Mouse (Mus musculus): Measurements from ENCODE around the gene Eps8l1. TPM values are rescaled to one million over a fixed set of nuclear protein-coding genes. Genes with fewer than 3 reads are reported as not detected.

The Eps8l1 gene
- total and polyA plus RNA-seq, 3 experiments = 4.2 to 8.4 (median 6.0) TPM

DNA sequence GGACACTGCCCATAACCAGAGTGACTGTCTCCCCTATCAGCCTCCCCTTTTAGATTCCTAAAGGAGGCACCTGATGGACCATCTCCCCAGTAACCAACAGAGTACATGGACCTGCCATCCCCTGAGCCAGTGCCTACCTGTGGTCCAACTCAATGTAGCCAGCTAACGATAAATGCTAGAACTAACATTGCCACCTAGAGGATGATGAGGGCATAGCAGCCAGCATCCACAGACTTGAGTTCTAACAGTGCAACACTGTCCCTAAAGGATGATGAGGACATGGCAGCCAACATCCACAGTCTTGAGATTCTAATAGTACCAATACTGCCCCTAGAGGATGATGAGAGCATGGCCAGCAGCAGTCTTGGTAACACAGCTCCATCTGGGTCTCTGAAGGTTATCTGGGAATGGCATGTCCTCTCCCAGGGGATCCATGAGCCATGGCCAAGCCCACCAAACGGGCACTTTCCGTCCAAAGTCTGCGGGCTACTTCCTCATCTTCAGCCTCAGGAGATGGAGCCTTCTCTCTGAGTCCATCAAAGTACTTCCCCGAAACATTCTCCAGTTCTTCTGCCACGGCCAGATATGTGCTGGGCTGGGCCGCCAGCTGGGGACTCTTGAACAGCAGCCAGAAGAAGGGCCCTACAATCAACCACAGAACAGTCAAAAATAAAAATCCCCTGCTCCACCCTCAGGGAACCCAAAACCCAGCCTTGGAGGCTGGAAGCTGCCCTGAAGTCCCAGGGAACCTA, 33.1 kb upstream of the Eps8l1 start:
- H3K4me1 ChIP-seq (ENCODE audit: control insufficient read depth in 1 of 2, insufficient read depth in 2 of 2) = peaks cover 0 to 30% of the 10 kb centered on the region in 2 experiments; a peak in 3 of 4 replicates
- dilution Hi-C loops (cut with MboI; ENCODE audit: extremely low pct_ligation_motif_present, extremely low pct_unique_long_range_greater_than_20kb, low sequenced_read_pairs) (no loop called here), in situ Hi-C loops (cut with MboI; ENCODE audit: low pct_ligation_motif_present, low pct_unique_long_range_greater_than_20kb, low sequenced_read_pairs) (loop anchor here (10.0 kb wide), 2 partner anchors 303 to 393 kb away; no protein-coding TSS in a partner anchor)
- no peak overlapping the region for H3K27ac ChIP-seq (ENCODE audit: insufficient read depth, low read depth)
- peak; percentile 97 for DNase-seq (ENCODE audit: extremely low read depth)
- H3K4me3 ChIP-seq (replicated peaks in 1 of 3; ENCODE audit: low read depth in 2 of 3, low read length in 2 of 3, poor library complexity in 1 of 3) = no peak overlapping the region
- no peaks in the 10 kb centered on the region for H3K27me3 ChIP-seq (replicated peaks)
- TF ChIP-seq MYC (IDR thresholded peaks at IDR 0.05; ENCODE audit: low read depth, low read length) (peak; percentile 77), MAZ (IDR thresholded peaks at IDR 0.05; ENCODE audit: low read depth, low read length) (no peak), GABPA (IDR thresholded peaks at IDR 0.05; ENCODE audit: insufficient replicate concordance, low read depth, low read length) (no peak), SMC3 (IDR thresholded peaks at IDR 0.05; ENCODE audit: low read depth, low read length) (peak; percentile 93), RCOR1 (conservative IDR thresholded peaks at IDR 0.05; ENCODE audit: low read depth, low read length) (no peak), NELFE (IDR thresholded peaks at IDR 0.05; ENCODE audit: low read depth, low read length) (peak; percentile 76; the same call in 1 of the 2 replicates), ZKSCAN1 (IDR thresholded peaks at IDR 0.05; ENCODE audit: borderline replicate concordance, low read depth, low read length) (no peak), TBP (conservative IDR thresholded peaks at IDR 0.05; ENCODE audit: low read depth, low read length) (0 out of 2 replicates have a peak, but pooled peaks have one; percentile 13), MEF2A (IDR thresholded peaks at IDR 0.05; ENCODE audit: borderline replicate concordance, low read depth, low read length) (peak; percentile 23; the same call in 1 of the 2 replicates), HCFC1 (IDR thresholded peaks at IDR 0.05; ENCODE audit: low read depth, low read length) (no peak), MXI1 (IDR thresholded peaks at IDR 0.05; ENCODE audit: low read depth, low read length) (no peak), ZC3H11A (IDR thresholded peaks at IDR 0.05; ENCODE audit: low read depth, low read length) (peak; percentile 65), CTCF (conservative IDR thresholded peaks at IDR 0.05 in 1 of 2, IDR thresholded peaks at IDR 0.05 in 1 of 2; ENCODE audit: low read depth in 2 of 2, low read length in 2 of 2) (peak; percentile 100), PAX5 (IDR thresholded peaks at IDR 0.05; ENCODE audit: low read length) (no peak), RAD21 (IDR thresholded peaks at IDR 0.05; ENCODE audit: low read depth, low read length) (peak; percentile 100), CHD1 (IDR thresholded peaks at IDR 0.05; ENCODE audit: low read depth, low read length) (no peak), USF2 (conservative IDR thresholded peaks at IDR 0.05; ENCODE audit: low read depth, low read length) (no peak), ELF1 (IDR thresholded peaks at IDR 0.05; ENCODE audit: low read depth, low read length) (no peak)
- H3K36me3 ChIP-seq (replicated peaks in 1 of 2; ENCODE audit: control insufficient read depth in 1 of 2, insufficient read depth in 1 of 2, low read length in 1 of 2) = peaks cover 37 to 85% of the 10 kb centered on the region in 2 experiments
- no peaks in the 10 kb centered on the region for H3K79me2 ChIP-seq (replicated peaks; ENCODE audit: control insufficient read depth, extremely low read depth, insufficient read depth, poor library complexity, severe bottlenecking)
- H3K9me3 ChIP-seq (replicated peaks; ENCODE audit: low read length) = peaks cover 5% of the 10 kb centered on the region
- no peak overlapping the region for H3K9ac ChIP-seq (ENCODE audit: insufficient read depth, low read depth)
- H3K4me2 ChIP-seq (ENCODE audit: insufficient read depth, low read depth, poor library complexity, severe bottlenecking) = no peak overlapping the region

DNA sequence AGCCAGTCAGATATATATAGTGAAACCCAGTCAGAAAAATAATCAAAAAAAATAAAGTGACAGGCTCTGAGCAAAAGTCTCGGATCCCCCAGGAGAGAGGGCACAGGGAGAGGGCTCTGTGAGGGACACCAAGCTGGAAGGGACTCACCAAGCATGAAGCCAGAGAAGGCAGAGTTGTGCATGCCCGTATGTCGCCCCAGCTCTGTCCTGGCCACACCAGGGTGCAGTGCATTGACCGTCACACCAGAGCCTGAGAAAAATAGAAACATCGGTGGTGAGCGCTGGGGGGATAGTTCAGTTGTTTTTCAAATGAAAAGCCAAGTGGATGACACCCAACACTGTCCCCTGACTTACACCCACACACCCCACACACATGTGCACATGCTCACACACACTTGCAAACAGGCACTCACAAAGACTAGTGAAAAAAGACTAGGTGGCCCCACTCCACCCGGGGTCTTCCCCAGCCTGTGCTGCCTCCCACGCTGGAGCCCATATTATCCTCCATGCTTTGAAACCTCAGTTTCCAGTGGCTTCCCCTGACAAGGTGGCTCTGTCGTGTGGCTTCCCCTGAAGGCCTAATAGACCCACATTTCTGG, 30.1 kb upstream of the Eps8l1 start:
- DNase-seq (ENCODE audit: extremely low read depth) = no peak

More for the DNA sequence above, 30.1 kb upstream of the Eps8l1 start:
- Histone ChIP-seq H3K79me2 (replicated peaks; ENCODE audit: control insufficient read depth, extremely low read depth, insufficient read depth, poor library complexity, severe bottlenecking) (no peaks in the 10 kb centered on the region), H3K9me3 (replicated peaks; ENCODE audit: low read length) (peaks cover 5% of the 10 kb centered on the region), H3K4me3 (replicated peaks in 1 of 3; ENCODE audit: low read depth in 2 of 3, low read length in 2 of 3, poor library complexity in 1 of 3) (no peak overlapping the region), H3K9ac (ENCODE audit: insufficient read depth, low read depth) (no peak overlapping the region), H3K4me1 (ENCODE audit: control insufficient read depth in 1 of 2, insufficient read depth in 2 of 2) (peaks cover 0 to 4% of the 10 kb centered on the region in 2 experiments; a peak in 2 of 4 replicates), H3K4me2 (ENCODE audit: insufficient read depth, low read depth, poor library complexity, severe bottlenecking) (no peak overlapping the region), H3K36me3 (replicated peaks in 1 of 2; ENCODE audit: control insufficient read depth in 1 of 2, insufficient read depth in 1 of 2, low read length in 1 of 2) (peaks cover 58 to 95% of the 10 kb centered on the region in 2 experiments), H3K27ac (ENCODE audit: insufficient read depth, low read depth) (no peak overlapping the region), H3K27me3 (replicated peaks) (no peaks in the 10 kb centered on the region)
- TF ChIP-seq E2F4 (IDR thresholded peaks at IDR 0.05; ENCODE audit: insufficient replicate concordance, low read depth, low read length) = no peak
- no peak for TF ChIP-seq RAD21 (IDR thresholded peaks at IDR 0.05; ENCODE audit: low read depth, low read length)
- no peak for TF ChIP-seq GABPA (IDR thresholded peaks at IDR 0.05; ENCODE audit: insufficient replicate concordance, low read depth, low read length)
- TF ChIP-seq USF2 (conservative IDR thresholded peaks at IDR 0.05; ENCODE audit: low read depth, low read length) = no peak
- no peak for TF ChIP-seq TCF12 (IDR thresholded peaks at IDR 0.05; ENCODE audit: low read depth, low read length)
- no peak for TF ChIP-seq MYC (IDR thresholded peaks at IDR 0.05; ENCODE audit: low read depth, low read length)
- TF ChIP-seq POLR2A (IDR thresholded peaks at IDR 0.05; ENCODE audit: low read depth, low read length) = no peak
- no peak for TF ChIP-seq NELFE (IDR thresholded peaks at IDR 0.05; ENCODE audit: low read depth, low read length)
- no peak for TF ChIP-seq MAFK (IDR thresholded peaks at IDR 0.05; ENCODE audit: insufficient replicate concordance, low read length)
- no peak for TF ChIP-seq ZKSCAN1 (IDR thresholded peaks at IDR 0.05; ENCODE audit: borderline replicate concordance, low read depth, low read length)
- TF ChIP-seq EP300 (IDR thresholded peaks at IDR 0.05; ENCODE audit: low read length) = no peak
- dilution Hi-C loops (cut with MboI; ENCODE audit: extremely low pct_ligation_motif_present, extremely low pct_unique_long_range_greater_than_20kb, low sequenced_read_pairs) = no loop called here
- in situ Hi-C loops (cut with MboI; ENCODE audit: low pct_ligation_motif_present, low pct_unique_long_range_greater_than_20kb, low sequenced_read_pairs) = loop anchor here (10.0 kb wide), 1 partner anchor 136 kb away; no protein-coding TSS in a partner anchor

All from CH12.LX (cell line).